Mouse (Mus musculus): Measurements from ENCODE around the gene Slc39a2.
"Not testable (repeated sequence)": the region's sequence is repeated elsewhere in the genome, so short reads cannot be mapped to it uniquely, and the experiment has no call there.

The Slc39a2 gene

GRCm38 (mm10) chr14:51892191-51892939 is at the start of gene Slc39a2:
Gene Slc39a2 (plus strand): TSS chr14:51892889.
- DNase-seq (ENCODE audit: low spot score in 2 of 2): peak in 1 of 2 experiments; percentile 4

- no peak for DNase-seq (ENCODE audit: low spot score in 2 of 2)
Measured at GRCm38 (mm10) chr14:51843882-51844281, 48.8 kb upstream of the Slc39a2 start.

GRCm38 (mm10) chr14:51846566-51846965 is 46.1 kb upstream of the Slc39a2 start:
- DNase-seq (ENCODE audit: low spot score in 2 of 2): no peak

GRCm38 (mm10) chr14:51851006-51851405 is 41.7 kb upstream of the Slc39a2 start:
- DNase-seq (ENCODE audit: low spot score in 2 of 2): not testable (repeated sequence)

GRCm38 (mm10) chr14:51853399-51853798 is 39.3 kb upstream of the Slc39a2 start, which contains the start of gene Ear6:
Gene Ear6 (plus strand): TSS chr14:51853699.
- DNase-seq (ENCODE audit: low spot score in 2 of 2): no peak

- not testable (repeated sequence) for DNase-seq (ENCODE audit: low spot score in 2 of 2)
Measured at GRCm38 (mm10) chr14:51855280-51855679, 37.4 kb upstream of the Slc39a2 start.

- DNase-seq (ENCODE audit: low spot score in 2 of 2): not testable (repeated sequence)
Measured at GRCm38 (mm10) chr14:51863603-51864002, 29.1 kb upstream of the Slc39a2 start.

GRCm38 (mm10) chr14:51870756-51871155 is 21.9 kb upstream of the Slc39a2 start:
- DNase-seq (ENCODE audit: low spot score in 2 of 2): no peak

GRCm38 (mm10) chr14:51871741-51872140 is 20.9 kb upstream of the Slc39a2 start:
- no peak for DNase-seq (ENCODE audit: low spot score in 2 of 2)

- no peak for DNase-seq (ENCODE audit: low spot score in 2 of 2)
Measured at GRCm38 (mm10) chr14:51877517-51877916, 15.2 kb upstream of the Slc39a2 start.

- DNase-seq (ENCODE audit: low spot score in 2 of 2): peak; percentile 84 to 90
Measured at GRCm38 (mm10) chr14:51883527-51884030, 9.1 kb upstream of the Slc39a2 start.

GRCm38 (mm10) chr14:51884031-51884544 is 8.6 kb upstream of the Slc39a2 start:
- DNase-seq (ENCODE audit: low spot score in 2 of 2): no peak

- DNase-seq (ENCODE audit: low spot score in 2 of 2): peak; percentile 95 to 96
Measured at GRCm38 (mm10) chr14:51884598-51885331, 7.9 kb upstream of the Slc39a2 start, which contains the start of gene Mettl17. Gene Mettl17 (plus strand): TSS chr14:51884842.

- DNase-seq (ENCODE audit: low spot score in 2 of 2): no peak
Measured at GRCm38 (mm10) chr14:51886051-51886450, 6.6 kb upstream of the Slc39a2 start.

GRCm38 (mm10) chr14:51889833-51890232 is 2.9 kb upstream of the Slc39a2 start:
- DNase-seq (ENCODE audit: low spot score in 2 of 2): no peak

GRCm38 (mm10) chr14:51893094-51893794 is 555 bp downstream of the Slc39a2 start:
- no peak for DNase-seq (ENCODE audit: low spot score in 2 of 2)

- DNase-seq (ENCODE audit: low spot score in 2 of 2): no peak
Measured at GRCm38 (mm10) chr14:51893809-51894208, 1.1 kb downstream of the Slc39a2 start.

GRCm38 (mm10) chr14:51895071-51895470 is 2.4 kb downstream of the Slc39a2 start:
- no peak for DNase-seq (ENCODE audit: low spot score in 2 of 2)

GRCm38 (mm10) chr14:51896019-51896418 is 3.3 kb downstream of the Slc39a2 start:
- DNase-seq (ENCODE audit: low spot score in 2 of 2): no peak

GRCm38 (mm10) chr14:51896539-51897170 is 4.0 kb downstream of the Slc39a2 start:
- no peak for DNase-seq (ENCODE audit: low spot score in 2 of 2)

GRCm38 (mm10) chr14:51899351-51899750 is 6.7 kb downstream of the Slc39a2 start:
- DNase-seq (ENCODE audit: low spot score in 2 of 2): no peak

Data from natural killer cell, adult 2 months (primary cell).